Mouse (Mus musculus) CH12F3 (cell line): ENCODE measurements around the gene Ptov1.

Experiments
- in situ Hi-C: fragments of 300-500 bp; cut with MboI; formaldehyde crosslinking; loops from 2 replicates; pipeline ENCODE4 v1.14.3; 2020; ENCODE audit warnings: low sequenced_read_pairs

Gene Ptov1

GRCm38 (mm10) chr7:44840426-44840825 is 29.2 kb downstream of the Ptov1 start:
- in situ Hi-C loops, result no loop called here

DNA sequence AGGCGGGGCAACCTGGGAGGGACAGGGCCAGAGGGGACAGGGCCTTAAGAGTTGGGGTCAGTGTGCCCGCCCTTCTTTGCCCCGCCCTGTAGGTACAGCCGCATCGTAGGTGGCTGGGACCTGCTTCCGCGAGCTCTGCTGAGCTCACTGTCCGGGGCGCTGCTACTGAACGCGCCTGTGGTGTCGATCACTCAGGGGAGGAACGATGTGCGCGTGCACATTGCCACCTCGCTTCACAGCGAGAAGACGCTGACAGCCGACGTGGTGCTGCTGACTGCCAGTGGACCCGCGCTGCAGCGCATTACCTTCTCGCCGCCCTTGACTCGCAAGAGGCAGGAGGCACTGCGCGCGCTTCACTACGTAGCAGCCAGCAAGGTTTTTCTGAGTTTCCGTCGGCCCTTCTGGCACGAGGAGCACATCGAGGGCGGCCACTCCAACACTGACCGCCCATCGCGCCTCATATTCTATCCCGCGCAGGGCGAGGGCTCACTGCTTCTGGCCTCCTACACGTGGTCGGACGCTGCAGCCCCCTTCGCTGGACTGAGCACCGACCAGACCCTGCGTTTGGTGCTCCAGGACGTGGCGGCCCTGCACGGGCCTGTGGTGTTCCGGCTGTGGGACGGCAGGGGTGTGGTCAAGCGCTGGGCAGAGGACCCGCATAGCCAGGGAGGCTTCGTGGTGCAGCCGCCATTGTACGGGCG is 29.9 kb downstream of the Ptov1 start:
- in situ Hi-C loops, result no loop called here

DNA sequence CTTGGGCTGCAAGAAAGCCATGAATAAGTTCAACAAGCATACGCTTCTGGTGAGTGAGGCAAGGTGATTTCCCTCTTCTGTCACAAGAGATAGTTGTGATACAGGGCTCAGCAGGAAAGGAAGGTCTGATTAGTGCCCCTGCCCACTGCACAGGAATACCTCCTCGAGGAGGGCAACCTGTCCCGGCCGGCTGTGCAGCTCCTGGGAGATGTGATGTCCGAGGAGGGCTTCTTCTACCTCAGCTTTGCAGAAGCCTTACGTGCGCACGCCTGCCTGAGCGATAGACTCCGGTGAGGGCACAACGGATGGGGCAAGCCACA is 30.5 kb downstream of the Ptov1 start:
- in situ Hi-C loops, result no loop called here

- in situ Hi-C loops, result no loop called here
Observed at GRCm38 (mm10) chr7:44838073-44838472, 31.5 kb downstream of the Ptov1 start.

DNA sequence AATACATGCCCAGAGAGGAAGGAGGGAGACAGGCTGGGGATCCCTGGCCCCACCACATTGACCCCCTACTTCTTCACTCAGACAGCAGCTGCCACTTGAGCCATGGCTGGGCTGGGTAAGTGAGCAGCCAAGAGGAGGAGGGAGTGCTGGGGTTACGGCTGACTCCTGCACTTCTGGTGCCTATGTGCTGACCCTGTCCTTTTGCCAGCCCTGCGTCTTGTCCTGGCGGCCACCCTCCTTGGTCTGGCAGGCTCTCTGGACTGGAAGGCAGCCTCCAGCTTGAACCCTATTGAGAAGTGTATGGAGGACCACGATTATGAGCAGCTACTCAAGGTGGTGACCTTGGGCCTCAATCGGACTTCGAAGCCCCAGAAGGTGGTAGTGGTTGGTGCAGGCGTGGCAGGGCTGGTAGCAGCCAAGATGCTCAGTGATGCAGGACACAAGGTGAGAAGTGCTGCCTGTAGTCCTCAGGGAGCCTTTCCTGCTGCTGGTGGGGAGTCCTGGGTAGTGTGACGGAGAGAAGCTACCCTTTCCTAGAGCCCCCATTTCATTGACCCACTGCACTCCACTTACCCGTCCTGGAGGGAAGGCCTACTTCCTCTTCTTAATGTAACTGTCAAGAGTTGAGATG is 33.0 kb downstream of the Ptov1 start:
- in situ Hi-C loops, result no loop called here

DNA sequence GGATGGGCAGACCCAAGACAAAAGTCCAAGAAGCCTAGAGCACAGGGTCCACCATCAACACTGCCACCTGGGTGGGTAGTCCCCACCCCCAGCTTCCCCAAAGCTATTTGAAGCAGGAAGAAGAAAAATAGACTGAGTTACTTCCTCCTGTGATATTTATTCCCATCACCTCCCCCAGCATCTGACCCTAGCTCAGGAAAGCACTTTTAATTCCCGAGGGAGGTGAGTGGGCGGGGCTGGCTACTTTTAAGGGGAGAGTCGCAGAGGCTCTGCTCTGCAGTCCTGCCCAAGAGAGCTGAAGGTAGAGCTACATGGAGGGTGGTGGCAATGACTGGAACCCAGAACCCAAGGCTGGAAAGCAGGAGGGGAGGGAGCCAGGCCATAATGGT is 33.6 kb downstream of the Ptov1 start:
- in situ Hi-C loops, result no loop called here

- in situ Hi-C loops, result no loop called here
Observed at GRCm38 (mm10) chr7:44835373-44836015, 34.1 kb downstream of the Ptov1 start.

- in situ Hi-C loops, result no loop called here
Observed at GRCm38 (mm10) chr7:44832763-44833162, 36.8 kb downstream of the Ptov1 start.

DNA sequence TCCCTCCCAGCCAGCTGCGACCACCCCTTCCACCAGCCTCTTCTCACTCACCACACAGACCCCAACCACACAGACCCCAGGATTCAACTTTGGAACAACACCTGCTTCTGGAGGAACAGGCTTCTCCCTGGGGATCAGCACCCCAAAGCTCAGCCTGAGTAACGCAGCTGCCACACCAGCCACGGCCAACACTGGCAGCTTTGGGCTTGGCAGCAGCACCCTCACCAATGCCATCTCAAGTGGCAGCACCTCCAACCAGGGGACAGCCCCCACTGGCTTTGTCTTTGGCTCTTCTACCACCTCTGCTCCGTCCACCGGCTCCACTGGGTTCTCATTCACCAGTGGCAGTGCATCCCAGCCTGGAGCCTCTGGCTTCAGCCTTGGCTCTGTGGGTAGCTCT is 40.9 kb downstream of the Ptov1 start:
- in situ Hi-C loops, result no loop called here

- in situ Hi-C loops, result no loop called here
Observed at GRCm38 (mm10) chr7:44826771-44827170, 42.8 kb downstream of the Ptov1 start.

DNA sequence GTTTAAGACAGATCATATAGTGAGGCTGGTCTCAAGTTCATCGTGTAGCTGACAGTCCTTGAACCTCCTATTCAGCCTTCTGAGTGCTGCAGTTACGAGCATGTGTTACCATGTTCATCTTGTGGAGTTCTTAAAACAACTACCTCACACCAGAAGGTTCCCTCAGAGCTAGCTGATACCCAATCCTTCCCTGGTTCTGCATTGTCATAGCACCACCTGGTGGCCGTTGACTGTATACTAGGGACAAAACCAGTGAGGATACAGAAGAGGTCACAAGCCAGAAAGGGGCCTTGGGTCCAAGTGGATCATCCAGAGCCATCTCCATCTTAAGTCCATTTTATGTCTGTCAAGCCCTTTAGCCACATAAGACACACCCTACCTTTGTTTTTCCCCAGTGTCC is 44.7 kb downstream of the Ptov1 start:
- in situ Hi-C loops, result no loop called here

DNA sequence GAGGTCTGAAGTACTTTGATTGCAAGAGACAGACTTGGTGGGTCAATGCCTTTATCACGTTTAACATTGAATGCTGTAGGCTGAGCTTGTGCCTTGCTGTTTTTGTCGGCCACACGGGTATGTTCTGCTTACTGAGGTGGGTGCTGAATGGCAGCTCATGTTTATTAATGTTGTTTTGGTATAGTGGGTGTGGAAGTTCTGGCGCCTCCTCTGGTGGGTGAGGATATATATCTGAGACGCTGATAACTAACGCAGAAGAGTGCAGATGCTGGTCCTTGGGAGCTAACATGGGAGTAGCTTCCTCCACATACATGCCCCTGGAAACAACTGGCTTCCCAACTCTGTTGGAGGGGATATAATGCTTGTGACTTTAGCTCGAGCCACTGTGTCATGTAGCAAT is 46.2 kb downstream of the Ptov1 start:
- in situ Hi-C loops, result no loop called here

DNA sequence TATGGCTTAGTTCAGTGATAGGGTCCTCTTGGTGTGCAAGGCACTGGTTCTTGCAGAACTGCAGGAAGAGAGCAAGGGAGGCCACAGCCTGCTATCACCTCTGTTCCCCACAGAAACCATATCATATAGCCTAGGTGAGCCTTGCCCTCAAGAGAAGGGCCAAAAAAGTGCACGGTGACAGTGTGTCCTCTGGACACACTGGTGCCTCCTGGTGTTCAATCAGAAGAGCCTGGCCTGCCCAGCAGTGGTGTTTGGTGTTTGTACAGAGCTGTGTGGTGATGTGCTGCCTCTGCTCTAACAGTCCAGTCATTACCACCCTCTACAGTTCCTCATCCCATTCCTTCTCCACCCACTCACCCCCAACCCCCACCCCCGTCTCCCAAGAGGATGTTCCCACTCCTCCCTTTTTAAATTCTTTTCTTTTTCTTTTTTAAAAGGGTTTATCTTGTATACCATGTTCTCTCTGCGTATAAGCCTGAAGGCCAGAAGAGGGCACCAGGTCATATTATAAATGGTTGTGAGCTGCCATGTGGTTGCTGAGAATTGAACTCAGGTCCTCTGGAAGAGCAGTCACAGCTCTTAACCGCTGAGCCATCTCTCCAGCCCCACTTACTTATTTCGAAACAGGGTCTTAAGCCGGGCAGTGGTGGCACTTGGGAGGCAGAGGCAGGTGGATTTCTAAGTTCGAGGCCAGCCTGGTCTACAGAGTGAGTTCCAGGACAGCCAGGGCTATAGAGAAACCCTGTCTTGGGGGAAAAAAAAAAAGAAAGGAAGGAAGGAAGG is 47.7 kb downstream of the Ptov1 start:
- in situ Hi-C loops, result no loop called here

DNA sequence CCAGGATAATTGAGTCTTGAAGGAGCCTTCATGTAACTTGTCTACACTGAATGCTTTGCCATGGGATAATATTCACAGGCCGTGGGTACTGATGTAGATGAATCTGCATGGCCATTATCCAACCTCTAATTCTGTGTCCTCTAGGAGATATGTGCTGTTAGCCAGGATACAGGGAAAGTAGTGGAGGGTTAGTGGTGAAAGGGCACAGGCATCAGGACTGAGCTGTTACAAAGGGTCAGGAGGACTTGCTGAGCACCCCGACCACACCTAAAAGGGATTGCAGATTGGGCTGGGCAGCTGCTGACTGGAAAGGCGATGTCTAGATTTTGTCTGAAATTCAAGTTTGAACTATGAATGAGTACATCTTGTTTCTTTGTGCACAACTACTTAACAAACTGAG is 49.1 kb downstream of the Ptov1 start:
- in situ Hi-C loops, result no loop called here

DNA sequence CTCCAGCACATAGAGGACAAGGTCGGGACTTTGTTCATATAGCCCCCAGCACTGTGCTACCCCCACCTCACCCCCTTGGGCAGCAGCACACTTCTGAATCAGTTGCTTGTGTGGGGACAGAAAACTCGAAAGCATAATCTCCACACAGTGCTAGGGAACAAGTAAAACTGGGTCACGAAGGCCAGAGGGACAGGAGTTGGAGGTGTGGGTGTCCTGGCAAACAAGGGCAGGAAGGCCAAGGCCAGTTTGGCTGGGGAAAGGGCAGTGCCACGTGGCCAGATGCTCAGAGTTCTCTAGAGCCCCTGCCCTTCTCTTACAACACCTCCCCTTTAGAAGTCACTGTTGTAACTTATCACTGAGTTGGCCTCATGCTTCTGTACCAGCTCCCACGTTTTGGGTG is 49.7 kb downstream of the Ptov1 start:
- in situ Hi-C loops, result no loop called here

DNA sequence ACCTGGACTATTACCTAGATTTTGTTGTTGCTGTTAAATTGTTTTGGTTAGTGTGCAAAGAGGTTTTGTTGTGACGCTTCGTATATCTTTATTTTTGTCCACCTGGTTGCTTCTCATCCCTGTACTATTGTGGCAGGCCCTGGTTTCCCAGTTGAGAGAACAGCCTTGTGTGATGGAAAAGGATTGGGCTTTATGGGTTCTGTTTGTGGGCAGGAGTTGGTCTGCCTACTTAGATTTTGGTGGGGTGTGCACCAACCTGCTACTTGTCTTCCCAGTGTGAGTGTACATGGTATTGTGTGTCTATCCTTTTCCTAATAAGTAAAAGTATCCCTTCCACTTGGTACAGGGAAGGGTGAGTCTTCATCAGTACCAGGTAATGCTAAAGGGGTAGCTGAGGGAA is 50.2 kb downstream of the Ptov1 start:
- in situ Hi-C loops, result no loop called here

GRCm38 (mm10) chr7:44818751-44819235 is 50.8 kb downstream of the Ptov1 start:
- in situ Hi-C loops, result no loop called here

GRCm38 (mm10) chr7:44818164-44818563 is 51.4 kb downstream of the Ptov1 start:
- in situ Hi-C loops, result no loop called here

GRCm38 (mm10) chr7:44817441-44817840 is 52.1 kb downstream of the Ptov1 start:
- in situ Hi-C loops, result no loop called here

DNA sequence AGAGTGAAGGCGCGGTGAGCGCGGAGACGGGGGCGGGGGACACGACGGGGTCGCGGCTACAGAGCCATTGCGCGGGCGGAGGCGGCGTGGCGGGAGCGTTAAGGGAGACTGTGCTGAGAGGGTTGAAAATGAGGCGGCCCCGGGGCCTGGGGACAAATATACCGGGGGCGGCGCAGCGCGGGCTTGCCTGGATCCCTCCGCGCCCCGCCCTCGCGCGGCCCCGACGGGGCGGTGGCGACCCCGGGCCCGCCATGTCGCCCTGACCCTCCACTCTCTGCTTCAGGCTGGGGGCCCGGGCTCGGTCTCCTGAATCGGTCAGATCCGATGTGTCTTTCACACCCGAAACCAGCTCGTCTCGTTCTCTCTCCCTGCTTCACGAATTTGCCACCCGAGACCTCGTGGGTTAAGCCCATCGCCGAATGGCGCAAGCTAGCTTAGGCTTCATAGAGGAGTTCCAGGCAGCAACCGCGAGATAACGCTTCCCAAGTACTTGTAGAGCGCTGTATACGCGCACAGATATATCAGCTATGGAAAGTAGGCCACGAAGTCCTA is 53.0 kb downstream of the Ptov1 start, which contains the start of gene Atf5:
Gene Atf5 (minus strand): TSS at position 189 of the 552 bp plus-strand sequence.
- in situ Hi-C loops, result no loop called here
